Mouse (Mus musculus): ENCODE measurements around the gene Pde4d. TPM values are rescaled to one million over a fixed set of nuclear protein-coding genes. Genes with fewer than 3 reads are reported as not detected.

Pde4d gene
- polyA plus RNA-seq, 2 experiments = 11.7 to 17.3 TPM

GRCm38 (mm10) chr13:109481446-109481845, 1031.7 kb downstream of the Pde4d start:
- Histone ChIP-seq H3K4me3 (replicated peaks; ENCODE audit: low read length) (no peak overlapping the region), H3K9me3 (ENCODE audit: control insufficient read depth, low read length) (no peaks in the 10 kb centered on the region), H3K4me1 (ENCODE audit: control insufficient read depth, insufficient read depth, low read length) (peaks cover 10% of the 10 kb centered on the region), H3K4me2 (replicated peaks; ENCODE audit: low read depth, low read length, severe bottlenecking) (no peak overlapping the region), H3K36me3 (ENCODE audit: control insufficient read depth, insufficient read depth, low read length) (no peaks in the 10 kb centered on the region), H3K27me3 (ENCODE audit: control insufficient read depth, insufficient read depth, low read length) (no peaks in the 10 kb centered on the region), H3K9ac (ENCODE audit: low read depth, low read length, severe bottlenecking) (no peak overlapping the region), H3K27ac (replicated peaks; ENCODE audit: low read depth, low read length) (no peak overlapping the region)
- ATAC-seq (ENCODE audit: low FRiP score, low read depth) (no peak), DNase-seq (ENCODE audit: low spot score) (no peak)
- 44% methylated on average over 7 of the region's 7 CpGs for WGBS
- no peak for TF ChIP-seq POLR2A (IDR thresholded peaks at IDR 0.05; ENCODE audit: borderline replicate concordance, extremely low read depth, insufficient read depth, insufficient read length)

- Histone ChIP-seq H3K4me2 (replicated peaks; ENCODE audit: low read depth, low read length, severe bottlenecking) (no peak overlapping the region), H3K27ac (replicated peaks; ENCODE audit: low read depth, low read length) (no peak overlapping the region), H3K9me3 (ENCODE audit: control insufficient read depth, low read length) (no peaks in the 10 kb centered on the region), H3K4me3 (replicated peaks; ENCODE audit: low read length) (no peak overlapping the region), H3K36me3 (ENCODE audit: control insufficient read depth, insufficient read depth, low read length) (no peaks in the 10 kb centered on the region), H3K9ac (ENCODE audit: low read depth, low read length, severe bottlenecking) (no peak overlapping the region), H3K27me3 (ENCODE audit: control insufficient read depth, insufficient read depth, low read length) (no peaks in the 10 kb centered on the region), H3K4me1 (ENCODE audit: control insufficient read depth, insufficient read depth, low read length) (peaks cover 15% of the 10 kb centered on the region)
- no peak for TF ChIP-seq POLR2A (IDR thresholded peaks at IDR 0.05; ENCODE audit: borderline replicate concordance, extremely low read depth, insufficient read depth, insufficient read length)
- WGBS = 37% methylated on average over 6 of the region's 6 CpGs
- ATAC-seq (ENCODE audit: low FRiP score, low read depth) (no peak), DNase-seq (ENCODE audit: low spot score) (no peak)
Measured at GRCm38 (mm10) chr13:109486166-109486565, 1036.4 kb downstream of the Pde4d start.

GRCm38 (mm10) chr13:109487378-109487777, 1037.6 kb downstream of the Pde4d start:
- Histone ChIP-seq H3K27me3 (ENCODE audit: control insufficient read depth, insufficient read depth, low read length) (no peaks in the 10 kb centered on the region), H3K4me2 (replicated peaks; ENCODE audit: low read depth, low read length, severe bottlenecking) (no peak overlapping the region), H3K4me1 (ENCODE audit: control insufficient read depth, insufficient read depth, low read length) (peaks cover 19% of the 10 kb centered on the region), H3K36me3 (ENCODE audit: control insufficient read depth, insufficient read depth, low read length) (no peaks in the 10 kb centered on the region), H3K9ac (ENCODE audit: low read depth, low read length, severe bottlenecking) (no peak overlapping the region), H3K4me3 (replicated peaks; ENCODE audit: low read length) (no peak overlapping the region), H3K9me3 (ENCODE audit: control insufficient read depth, low read length) (no peaks in the 10 kb centered on the region), H3K27ac (replicated peaks; ENCODE audit: low read depth, low read length) (no peak overlapping the region)
- no peak for TF ChIP-seq POLR2A (IDR thresholded peaks at IDR 0.05; ENCODE audit: borderline replicate concordance, extremely low read depth, insufficient read depth, insufficient read length)
- no peak for ATAC-seq (ENCODE audit: low FRiP score, low read depth)
- WGBS = 28% methylated on average over 2 of the region's 2 CpGs
- DNase-seq (ENCODE audit: low spot score) = no peak

GRCm38 (mm10) chr13:109490853-109491252, 1041.1 kb downstream of the Pde4d start:
- no peak for ATAC-seq (ENCODE audit: low FRiP score, low read depth)
- Histone ChIP-seq H3K36me3 (ENCODE audit: control insufficient read depth, insufficient read depth, low read length) (no peaks in the 10 kb centered on the region), H3K27me3 (ENCODE audit: control insufficient read depth, insufficient read depth, low read length) (no peaks in the 10 kb centered on the region), H3K4me2 (replicated peaks; ENCODE audit: low read depth, low read length, severe bottlenecking) (no peak overlapping the region), H3K9me3 (ENCODE audit: control insufficient read depth, low read length) (no peaks in the 10 kb centered on the region), H3K27ac (replicated peaks; ENCODE audit: low read depth, low read length) (no peak overlapping the region), H3K4me3 (replicated peaks; ENCODE audit: low read length) (no peak overlapping the region), H3K4me1 (ENCODE audit: control insufficient read depth, insufficient read depth, low read length) (peaks cover 19% of the 10 kb centered on the region), H3K9ac (ENCODE audit: low read depth, low read length, severe bottlenecking) (no peak overlapping the region)
- TF ChIP-seq POLR2A (IDR thresholded peaks at IDR 0.05; ENCODE audit: borderline replicate concordance, extremely low read depth, insufficient read depth, insufficient read length) = no peak
- no peak for DNase-seq (ENCODE audit: low spot score)
- 74% methylated on average over 2 of the region's 2 CpGs for WGBS

DNA sequence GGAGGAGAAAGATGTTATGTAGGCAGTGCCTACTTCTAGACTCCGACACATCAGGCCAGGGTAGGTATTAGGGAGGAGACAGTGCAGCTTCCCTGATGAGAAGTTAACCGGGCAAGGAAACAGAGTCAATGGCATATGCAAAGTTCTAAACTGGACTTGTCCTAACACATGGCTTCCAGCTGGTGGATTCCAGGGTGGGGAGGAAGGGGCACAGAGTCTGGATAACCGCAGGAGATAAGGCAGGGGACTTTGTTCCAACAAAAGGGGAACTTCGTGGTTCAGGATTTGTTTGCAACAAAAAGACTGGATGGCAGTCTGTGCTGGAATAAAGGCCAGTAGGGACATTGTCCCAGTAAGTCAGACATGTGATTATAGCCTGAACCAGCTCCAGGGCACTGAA, 1042.1 kb downstream of the Pde4d start:
- H3K4me1 ChIP-seq (ENCODE audit: control insufficient read depth, insufficient read depth, low read length) = peaks cover 14% of the 10 kb centered on the region; the same call in 1 of the 2 replicates
- no peaks in the 10 kb centered on the region for H3K36me3 ChIP-seq (ENCODE audit: control insufficient read depth, insufficient read depth, low read length)
- no peak for TF ChIP-seq POLR2A (IDR thresholded peaks at IDR 0.05; ENCODE audit: borderline replicate concordance, extremely low read depth, insufficient read depth, insufficient read length)
- H3K9ac ChIP-seq (ENCODE audit: low read depth, low read length, severe bottlenecking) = no peak overlapping the region
- no peak for DNase-seq (ENCODE audit: low spot score)
- no peaks in the 10 kb centered on the region for H3K27me3 ChIP-seq (ENCODE audit: control insufficient read depth, insufficient read depth, low read length)
- no peak overlapping the region for H3K4me2 ChIP-seq (replicated peaks; ENCODE audit: low read depth, low read length, severe bottlenecking)
- WGBS = 64% methylated on average over 4 of the region's 4 CpGs
- no peak overlapping the region for H3K27ac ChIP-seq (replicated peaks; ENCODE audit: low read depth, low read length)
- H3K4me3 ChIP-seq (replicated peaks; ENCODE audit: low read length) = no peak overlapping the region
- H3K9me3 ChIP-seq (ENCODE audit: control insufficient read depth, low read length) = no peaks in the 10 kb centered on the region
- no peak for ATAC-seq (ENCODE audit: low FRiP score, low read depth)

DNA sequence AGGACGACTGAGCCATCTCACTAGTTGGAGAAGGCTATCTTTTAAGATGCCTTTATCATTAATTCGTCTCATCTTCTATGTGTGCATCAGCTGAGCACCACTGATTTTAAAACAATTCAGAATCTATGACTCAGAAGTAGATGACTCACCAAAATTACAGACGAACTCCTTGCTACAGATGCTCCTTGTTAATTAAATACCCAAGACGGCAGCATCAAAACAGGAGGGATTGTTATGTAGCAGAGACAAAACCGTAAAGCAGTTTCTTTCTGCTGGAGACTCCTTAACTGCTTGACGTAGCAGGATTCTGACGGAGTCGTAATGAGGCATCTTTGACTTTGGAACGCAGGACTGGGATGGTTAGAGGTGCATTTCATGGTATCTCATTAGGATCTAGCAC, 1050.6 kb downstream of the Pde4d start:
- 72% methylated on average over 9 of the region's 9 CpGs for WGBS
- Histone ChIP-seq H3K36me3 (ENCODE audit: control insufficient read depth, insufficient read depth, low read length) (no peaks in the 10 kb centered on the region), H3K4me3 (replicated peaks; ENCODE audit: low read length) (no peak overlapping the region), H3K9ac (ENCODE audit: low read depth, low read length, severe bottlenecking) (no peak overlapping the region), H3K9me3 (ENCODE audit: control insufficient read depth, low read length) (no peaks in the 10 kb centered on the region), H3K27ac (replicated peaks; ENCODE audit: low read depth, low read length) (no peak overlapping the region), H3K4me1 (ENCODE audit: control insufficient read depth, insufficient read depth, low read length) (no peaks in the 10 kb centered on the region), H3K4me2 (replicated peaks; ENCODE audit: low read depth, low read length, severe bottlenecking) (no peak overlapping the region), H3K27me3 (ENCODE audit: control insufficient read depth, insufficient read depth, low read length) (no peaks in the 10 kb centered on the region)
- no peak for DNase-seq (ENCODE audit: low spot score)
- no peak for ATAC-seq (ENCODE audit: low FRiP score, low read depth)
- TF ChIP-seq POLR2A (IDR thresholded peaks at IDR 0.05; ENCODE audit: borderline replicate concordance, extremely low read depth, insufficient read depth, insufficient read length) = no peak

All from limb, embryonic 14.5 days (tissue).